Mouse (Mus musculus): Measurements from ENCODE around the gene Bicral.
A peak's percentile ranks its signal among the peaks of the same experiment; 100 is the strongest.
"Not testable (repeated sequence)": the region's sequence is repeated elsewhere in the genome, so short reads cannot be mapped to it uniquely, and the experiment has no call there.

Gene Bicral

DNA sequence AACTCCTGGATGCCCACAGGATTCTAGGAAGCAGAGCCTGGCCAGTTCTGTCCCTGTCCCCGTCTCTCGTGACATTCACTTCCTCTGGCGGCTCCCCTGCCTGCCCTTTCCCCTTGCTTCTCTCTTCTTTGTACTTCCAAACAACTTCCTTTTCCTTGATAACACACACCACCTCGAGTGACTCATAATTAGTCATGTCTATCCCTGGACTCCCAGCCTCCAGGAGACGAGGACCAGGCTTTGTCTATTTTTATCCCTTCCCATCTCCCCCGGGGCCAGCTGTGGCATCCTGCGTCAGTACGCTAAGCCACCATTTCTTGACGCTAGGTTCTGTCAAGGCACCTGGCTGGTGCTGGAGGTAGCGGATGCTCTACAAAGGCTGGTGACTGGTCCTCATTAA, 15.9 kb upstream of the Bicral start:
- peak; percentile 32 for DNase-seq

DNA sequence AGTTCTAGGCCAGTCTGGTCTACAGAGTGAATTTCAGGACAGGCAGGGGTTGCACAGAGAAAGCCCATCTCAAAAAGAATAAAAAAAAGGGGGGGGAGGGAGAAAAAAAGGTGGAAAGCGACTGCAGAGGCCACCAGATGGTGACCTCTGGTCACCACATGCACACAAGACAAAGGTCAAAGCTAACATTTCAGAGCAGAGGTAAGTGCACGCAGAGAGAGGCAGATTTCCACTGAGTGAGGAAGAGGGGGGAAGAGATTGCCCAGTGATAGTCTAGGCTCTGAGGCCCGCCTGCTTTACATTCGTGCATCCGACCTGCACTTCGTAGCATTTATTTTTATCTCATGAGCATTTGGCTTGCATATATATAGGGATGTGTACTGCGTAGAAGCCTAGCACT, 14.5 kb upstream of the Bicral start:
- DNase-seq, result no peak

DNA sequence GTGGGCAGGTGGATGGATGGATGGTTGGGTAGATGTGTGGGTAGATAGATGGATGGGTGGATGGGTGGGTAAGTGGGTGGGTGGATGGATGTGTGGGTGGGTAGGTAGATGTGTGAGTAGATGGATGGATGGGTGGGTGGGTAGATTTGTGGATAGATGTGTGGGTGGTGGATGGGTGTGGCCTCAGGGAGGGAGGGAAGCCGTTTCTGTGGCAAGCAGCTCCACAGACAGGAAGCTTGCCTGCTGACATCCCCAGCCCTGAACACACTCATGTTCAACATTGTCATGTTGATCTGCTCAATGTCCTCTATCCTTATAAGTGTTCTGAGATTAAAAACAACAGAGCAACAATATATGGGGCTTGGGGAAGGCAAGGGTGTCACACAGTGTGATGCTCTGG, 12.6 kb upstream of the Bicral start:
- DNase-seq, result no peak

GRCm38 (mm10) chr17:46870204-46870798, 12.0 kb upstream of the Bicral start:
- DNase-seq, result no peak

- no peak for DNase-seq
Measured at GRCm38 (mm10) chr17:46866836-46867235, 8.6 kb upstream of the Bicral start.

GRCm38 (mm10) chr17:46864566-46865195, 6.4 kb upstream of the Bicral start:
- DNase-seq, result no peak

- no peak for DNase-seq
Measured at GRCm38 (mm10) chr17:46860120-46860519, 1.8 kb upstream of the Bicral start.

- DNase-seq, result no peak
Measured at GRCm38 (mm10) chr17:46858749-46859444, 615 bp upstream of the Bicral start.

DNA sequence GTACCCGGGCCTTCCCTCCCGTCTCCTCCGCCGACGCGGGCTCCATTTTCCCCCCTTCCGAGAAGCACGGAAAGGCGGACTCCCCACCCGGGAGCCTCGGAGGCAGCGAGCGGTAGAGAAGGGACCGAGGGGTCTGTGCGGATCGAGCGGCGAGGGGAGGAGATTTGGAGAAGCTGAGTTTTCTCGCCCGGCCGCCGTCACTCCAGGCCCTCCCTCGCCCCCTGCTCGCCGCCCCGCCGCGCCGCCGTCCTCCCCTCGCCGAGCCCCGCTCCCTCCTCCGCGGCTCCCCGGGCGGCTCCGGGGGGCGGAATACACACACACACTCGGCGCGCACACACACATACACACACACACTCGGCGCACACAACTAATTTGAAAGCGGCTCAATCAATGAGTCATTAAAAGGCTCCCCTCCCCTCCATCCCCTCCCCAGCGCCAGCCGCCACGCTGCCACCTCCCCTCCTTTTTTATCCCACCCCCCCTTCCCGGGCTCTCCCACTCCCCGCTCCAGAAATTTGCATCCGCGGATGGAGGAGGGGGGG, 850 bp downstream of the Bicral start:
- peak; percentile 83 for DNase-seq

- DNase-seq, result peak; percentile 88
Measured at GRCm38 (mm10) chr17:46856471-46857360, 1.6 kb downstream of the Bicral start.

DNA sequence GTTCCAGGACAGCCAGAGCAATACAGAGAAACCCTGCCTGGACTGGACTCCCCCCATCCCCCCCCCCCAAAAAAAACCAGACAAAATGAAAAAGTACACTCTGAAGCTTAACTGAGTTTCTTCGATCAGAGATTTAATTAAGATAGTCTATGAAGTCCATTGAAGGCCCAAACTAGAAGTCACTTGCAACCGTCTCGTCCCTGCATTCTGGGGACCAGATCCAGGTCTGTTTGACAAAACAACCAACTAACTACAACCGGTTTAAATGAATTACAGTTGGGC, 2.2 kb downstream of the Bicral start:
- no peak for DNase-seq

GRCm38 (mm10) chr17:46855328-46856106, 2.8 kb downstream of the Bicral start:
- no peak for DNase-seq

GRCm38 (mm10) chr17:46854640-46855110, 3.6 kb downstream of the Bicral start:
- DNase-seq, result no peak

GRCm38 (mm10) chr17:46854096-46854495, 4.2 kb downstream of the Bicral start:
- DNase-seq, result no peak

GRCm38 (mm10) chr17:46853281-46853680, 5.0 kb downstream of the Bicral start:
- peak; percentile 57 for DNase-seq

DNA sequence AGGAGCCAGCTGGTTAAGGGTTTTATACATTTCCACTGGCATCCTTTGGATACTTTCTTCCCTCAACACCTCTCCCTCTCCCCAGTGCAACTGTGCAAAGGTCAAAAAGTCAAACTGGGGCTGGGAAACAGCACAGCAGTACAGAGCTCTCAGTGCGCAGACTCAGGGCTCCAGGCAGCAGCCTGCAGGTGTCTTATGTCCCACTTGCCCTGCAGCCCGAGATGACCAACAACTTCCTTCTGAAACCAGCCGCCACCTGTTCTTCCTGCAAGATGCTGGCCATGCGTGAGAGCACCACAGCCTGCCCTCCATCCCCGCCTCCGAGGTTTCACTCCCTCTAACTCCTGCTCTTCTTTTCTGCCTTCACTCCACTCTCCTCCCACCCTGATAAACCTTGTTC, 5.6 kb downstream of the Bicral start:
- no peak for DNase-seq

DNA sequence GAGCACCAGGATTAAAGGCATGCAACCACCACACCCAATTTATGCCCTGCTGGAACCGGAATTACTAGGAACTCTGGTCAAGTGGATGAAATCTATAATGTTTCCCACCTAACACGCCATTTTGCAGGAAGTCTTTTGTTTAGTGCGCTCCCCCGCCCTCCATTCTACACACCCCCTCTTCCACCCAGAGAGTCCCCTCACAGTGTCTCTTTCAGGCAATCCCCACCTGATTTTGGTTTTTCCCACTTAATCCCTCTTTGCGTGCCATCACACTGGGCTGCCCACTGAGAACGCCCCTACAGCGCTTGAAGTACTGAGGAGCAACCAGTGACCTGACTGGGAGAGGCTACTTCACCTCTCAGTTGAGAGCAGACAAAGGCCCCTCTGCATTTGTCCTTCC, 11.1 kb downstream of the Bicral start:
- no peak for DNase-seq

DNA sequence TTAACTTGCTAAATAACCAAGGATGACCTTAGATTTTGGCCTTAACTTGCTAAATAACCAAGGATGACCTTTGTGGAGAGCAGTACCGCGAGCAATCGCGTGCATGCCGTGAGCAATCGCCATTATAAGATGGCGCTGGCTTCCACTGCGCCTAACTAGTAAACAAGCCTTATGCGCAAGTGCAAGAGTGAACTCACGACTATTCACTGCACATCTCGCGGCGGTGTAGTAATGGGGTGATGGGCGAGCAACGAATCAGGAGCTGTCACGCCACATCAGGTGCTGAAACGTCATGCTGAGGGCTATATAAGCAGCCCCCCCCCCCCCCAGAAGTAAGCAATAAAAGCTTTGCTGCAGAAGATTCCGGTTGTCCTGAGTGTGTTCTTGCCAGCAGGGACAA, 11.7 kb downstream of the Bicral start:
- DNase-seq, result not testable (repeated sequence)

DNA sequence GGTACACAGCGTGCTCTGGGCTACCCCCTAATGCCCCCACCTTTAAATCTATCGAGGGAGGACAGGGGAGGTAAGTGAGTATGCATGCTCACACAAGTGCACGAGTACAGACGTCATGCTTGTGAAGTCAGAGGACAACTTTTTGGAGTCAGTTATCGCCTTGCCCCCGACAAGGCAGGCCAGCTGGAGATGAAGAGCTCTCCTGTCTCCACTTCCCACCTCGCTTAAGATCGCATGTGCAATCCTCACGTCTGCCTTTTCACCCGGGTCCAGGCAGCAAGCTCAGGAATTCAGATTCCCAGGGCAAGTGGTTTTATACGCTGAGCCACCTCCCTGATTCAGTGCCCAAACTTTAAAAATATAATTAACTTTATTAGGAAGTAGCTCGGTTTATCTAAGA, 13.0 kb downstream of the Bicral start:
- no peak for DNase-seq

DNA sequence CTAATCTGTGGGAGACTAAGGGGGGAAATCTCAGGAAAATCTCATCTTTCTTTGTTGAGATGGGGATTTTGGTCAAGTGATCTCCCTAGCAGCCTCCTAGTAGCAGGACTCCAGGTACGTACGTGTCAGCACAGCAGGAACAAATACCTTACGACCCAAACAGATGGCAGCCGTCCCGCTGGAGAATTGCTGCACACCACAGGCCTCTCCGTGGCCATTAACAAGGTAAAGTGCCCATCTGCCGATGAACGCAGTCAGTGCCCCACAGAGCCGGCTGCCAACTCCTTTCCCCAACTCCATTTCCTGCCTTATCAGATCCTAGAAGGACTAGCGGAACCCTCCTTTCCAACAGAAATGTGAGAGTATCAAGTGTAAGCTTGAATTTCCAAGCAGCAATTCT, 13.5 kb downstream of the Bicral start:
- no peak for DNase-seq

DNA sequence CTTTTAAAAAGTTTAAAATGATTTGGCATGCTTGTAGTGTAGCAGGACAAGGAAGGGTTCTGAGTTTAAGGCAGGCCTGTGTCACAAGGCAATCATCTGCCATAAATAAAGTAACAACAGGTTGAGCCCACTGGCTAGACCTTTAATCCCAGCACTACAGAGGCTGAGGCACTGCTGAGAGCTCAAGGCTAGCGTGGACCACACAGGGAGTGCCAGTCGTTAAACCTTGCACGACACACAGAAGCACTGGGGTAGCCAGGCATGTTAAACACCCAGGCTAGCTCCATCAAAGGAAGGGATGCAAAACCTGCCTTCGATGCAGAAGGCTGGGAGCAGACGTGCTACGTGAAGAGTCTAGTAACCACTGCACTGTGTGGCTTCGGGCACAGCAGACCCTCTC, 14.6 kb downstream of the Bicral start:
- DNase-seq, result no peak

DNA sequence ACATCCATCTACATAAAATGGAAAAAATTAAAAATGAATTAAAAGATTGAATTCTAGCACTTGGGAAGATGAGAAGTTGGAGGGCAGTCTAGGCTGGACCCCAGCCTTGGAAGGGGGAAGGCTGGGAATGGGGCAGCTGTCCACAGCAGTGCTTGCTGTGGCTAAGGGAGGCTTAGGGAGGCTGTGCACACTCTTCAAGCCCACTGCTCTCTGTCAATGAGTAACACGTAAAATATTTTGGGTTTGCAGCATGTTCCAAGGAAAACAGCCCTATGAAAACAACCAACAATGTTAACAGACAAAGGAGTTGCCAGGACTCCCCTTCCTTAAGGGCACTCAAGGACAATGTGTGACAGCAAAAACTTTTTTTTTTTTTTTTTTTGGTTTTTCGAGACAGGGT, 15.3 kb downstream of the Bicral start:
- no peak for DNase-seq
